Mouse (Mus musculus) heart, embryonic 14.5 days (tissue): ENCODE results near the gene Olfr299. TPM values are rescaled to one million over a fixed set of nuclear protein-coding genes. Genes with fewer than 3 reads are reported as not detected.

Source experiments
- ATAC-seq: fragments of 200-750 bp; cut with Nextera tagmentation; 2 replicates; pipeline ENCODE4 v1.8.0; 2017; ENCODE audit warnings: low read depth, moderate TSS enrichment; ENCODE audit not compliant: insufficient number of reproducible peaks, insufficient read depth, low FRiP score
- H3K27ac ChIP-seq, 2 experiments: fragments of 200-500 bp in 1 of 2; fragments of 300-500 bp in 1 of 2; sonication (generic) in 1 of 2; replicated peaks in 1 of 2; 2 replicates each; pipeline ENCODE4 v1.5.1; 2012 to 2014; ENCODE audit warnings: low read depth in 2 of 2, low read length in 2 of 2, control low read depth in 1 of 2, mild to moderate bottlenecking in 1 of 2, mixed read lengths in 1 of 2; ENCODE audit not compliant: control insufficient read depth in 1 of 2, insufficient read depth in 1 of 2
- H3K27me3 ChIP-seq: fragments of 300-500 bp; sonication (generic); 2 replicates; pipeline ENCODE4 v1.6.1; 2014; ENCODE audit warnings: mild to moderate bottlenecking, low read length, control low read depth; ENCODE audit not compliant: control insufficient read depth, insufficient read depth
- H3K36me3 ChIP-seq: fragments of 300-500 bp; sonication (generic); 2 replicates; pipeline ENCODE4 v1.6.1; 2014; ENCODE audit warnings: mild to moderate bottlenecking, control low read depth, low read length, mixed read lengths; ENCODE audit not compliant: control insufficient read depth, insufficient read depth
- H3K4me1 ChIP-seq, 2 experiments: fragments of 200-500 bp in 1 of 2; fragments of 300-500 bp in 1 of 2; sonication (generic) in 1 of 2; 2 replicates each; pipeline ENCODE4 v1.6.1; 2012 to 2014; ENCODE audit warnings: low read length in 2 of 2, control low read depth in 1 of 2, mixed read lengths in 1 of 2; ENCODE audit not compliant: control insufficient read depth in 2 of 2, insufficient read depth in 2 of 2
- H3K4me2 ChIP-seq: fragments of 300-500 bp; sonication (generic); 2 replicates; pipeline ENCODE4 v1.6.1; 2014; ENCODE audit warnings: mild to moderate bottlenecking, low read length
- H3K4me3 ChIP-seq, 2 experiments: fragments of 200-500 bp in 1 of 2; fragments of 300-500 bp in 1 of 2; sonication (generic) in 1 of 2; 2 replicates each; pipeline ENCODE4 v1.5.1; 2012 to 2014; ENCODE audit warnings: low read length in 2 of 2, mild to moderate bottlenecking in 2 of 2, control low read depth in 1 of 2, low read depth in 1 of 2, moderate library complexity in 1 of 2; ENCODE audit not compliant: control insufficient read depth in 1 of 2, insufficient read depth in 1 of 2
- H3K9ac ChIP-seq: fragments of 300-500 bp; sonication (generic); 2 replicates; pipeline ENCODE4 v1.6.1; 2014; ENCODE audit warnings: mild to moderate bottlenecking, low read length
- H3K9me3 ChIP-seq: fragments of 300-500 bp; sonication (generic); 2 replicates; pipeline ENCODE4 v1.6.1; 2016; ENCODE audit warnings: low read length, control low read depth; ENCODE audit not compliant: control insufficient read depth
- WGBS: fragments of 180-500 bp; shearing (Covaris S2); extraction: QIAGEN DNeasy Blood & Tissue Kit; methylation state at CpG from one replicate; pipeline ENCODE4 v1.1.7; 2014; 5-methylcytosine and 5-hydroxymethylcytosine counted together
- polyA plus RNA-seq: library from polyadenylated mRNA; unstranded; fragments of >200 nt; fragmentation: Nextera tagmentation; extraction: Ambion mirVana; gene quantifications from 2 replicates; pipeline ENCODE4 v1.2.1, GENCODE M21; 2014

Olfr299 gene
- polyA plus RNA-seq = not detected in 2 replicates

DNA sequence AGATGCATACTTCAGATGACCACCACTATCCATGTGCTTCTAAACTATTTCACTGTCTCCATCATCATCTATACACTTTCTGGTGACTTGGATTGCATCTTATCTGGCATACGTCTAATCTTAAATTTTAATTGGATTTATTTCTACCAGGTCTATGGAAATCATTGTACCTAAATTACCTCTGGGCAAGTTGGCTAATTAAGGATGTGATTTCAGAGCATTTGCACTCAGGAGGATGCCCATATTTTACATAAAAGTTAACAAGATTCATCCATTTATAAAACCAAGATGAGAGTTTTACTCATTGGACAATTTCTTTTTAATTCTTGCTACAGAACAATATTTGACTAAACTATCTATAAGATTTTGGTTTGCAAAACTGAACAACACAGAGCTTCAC is at the start of gene Olfr299:
Gene Olfr299 (plus strand): TSS at position 301 of the 400 bp plus-strand sequence.
- ATAC-seq = no peak
- H3K4me3 ChIP-seq = no peak within 1 kb of the TSS
- no peaks in the 10 kb centered on the region for H3K9me3 ChIP-seq
- no peak within 1 kb of the TSS for H3K27ac ChIP-seq
- H3K4me1 ChIP-seq = no peaks in the 10 kb centered on the region
- H3K36me3 ChIP-seq = no peaks in the 10 kb centered on the region
- no peaks in the 10 kb centered on the region for H3K27me3 ChIP-seq
- no peak within 1 kb of the TSS for H3K4me2 ChIP-seq
- WGBS = 82% methylated on average over 1 of the region's 1 CpGs
- H3K9ac ChIP-seq = no peak within 1 kb of the TSS

DNA sequence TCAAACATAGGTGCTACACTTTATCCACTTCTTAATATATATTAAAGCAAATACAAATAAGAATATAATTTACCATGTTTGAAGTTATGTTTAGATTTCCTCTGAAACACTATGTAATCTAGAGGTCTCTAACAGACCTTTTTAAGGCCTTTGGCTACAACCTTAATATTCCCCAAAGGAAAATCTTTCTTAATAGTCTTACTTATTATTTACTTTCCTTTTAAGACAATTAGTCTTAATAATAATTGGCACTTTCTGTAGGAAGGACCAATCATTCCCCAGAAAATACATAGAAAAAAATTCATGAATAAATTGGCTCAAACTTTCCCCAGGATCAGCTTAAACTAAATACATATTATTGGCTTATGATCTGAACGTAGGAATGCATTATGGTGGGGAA is 32.7 kb downstream of the Olfr299 start, which contains the start of gene Olfr298:
Gene Olfr298 (minus strand): TSS at position 101 of the 400 bp plus-strand sequence.
- Histone ChIP-seq H3K9me3 (no peaks in the 10 kb centered on the region), H3K4me3 (no peak within 1 kb of the TSS), H3K27me3 (no peaks in the 10 kb centered on the region), H3K4me1 (no peaks in the 10 kb centered on the region), H3K36me3 (no peaks in the 10 kb centered on the region), H3K27ac (no peak within 1 kb of the TSS), H3K9ac (no peak within 1 kb of the TSS), H3K4me2 (no peak within 1 kb of the TSS)
- ATAC-seq = no peak
- WGBS = 70% methylated on average over 1 of the region's 1 CpGs

Other genes with a start within 250 kb of the Olfr299 start
- not detected in 2 replicates for gene Vmn2r76, start 213.6 kb upstream of the Olfr299 start, polyA plus RNA-seq
- gene Olfr310, start 182.7 kb upstream of the Olfr299 start, polyA plus RNA-seq = not detected in 2 replicates
- not detected in 2 replicates for gene Olfr309, start 146.2 kb upstream of the Olfr299 start, polyA plus RNA-seq
- gene Olfr308, start 134.3 kb upstream of the Olfr299 start, polyA plus RNA-seq = not detected in 2 replicates
- not detected in 2 replicates for gene Olfr307, start 122.3 kb upstream of the Olfr299 start, polyA plus RNA-seq
- not detected in 2 replicates for gene Olfr305, start 93.0 kb upstream of the Olfr299 start, polyA plus RNA-seq
- not detected in 2 replicates for gene Olfr304, start 73.3 kb upstream of the Olfr299 start, polyA plus RNA-seq
- not detected in 2 replicates for gene Olfr303, start 62.1 kb upstream of the Olfr299 start, polyA plus RNA-seq
- gene Olfr301, start 56.1 kb upstream of the Olfr299 start, polyA plus RNA-seq = not detected in 2 replicates
- not detected in 2 replicates for gene Olfr298, start 32.6 kb downstream of the Olfr299 start, polyA plus RNA-seq
- not detected in 2 replicates for gene Olfr297, start 60.0 kb downstream of the Olfr299 start, polyA plus RNA-seq
- not detected in 2 replicates for gene Olfr295, start 123.9 kb downstream of the Olfr299 start, polyA plus RNA-seq
- gene Olfr294, start 156.7 kb downstream of the Olfr299 start, polyA plus RNA-seq = not detected in 2 replicates
- not detected in 2 replicates for gene Olfr293, start 189.1 kb downstream of the Olfr299 start, polyA plus RNA-seq
- gene Olfr292, start 228.4 kb downstream of the Olfr299 start, polyA plus RNA-seq = not detected in 2 replicates